Mouse (Mus musculus) cerebellum, postnatal 4 days (tissue): Measurements from ENCODE around the gene Fgf12.
A peak's percentile ranks its signal among the peaks of the same experiment; 100 is the strongest.

ENCODE experiments used
- DNase-seq, 2 experiments: peaks; one replicate each; pipeline ENCODE4 v3.0.0; 2022; ENCODE audit warnings: low spot score in 2 of 2, mixed read lengths in 1 of 2

Gene Fgf12

GRCm38 (mm10) chr16:28614412-28614811 lies 138.5 kb downstream of the Fgf12 start:
- no peak for DNase-seq

GRCm38 (mm10) chr16:28610940-28611339 lies 141.9 kb downstream of the Fgf12 start:
- DNase-seq, result peak in 1 of 2 experiments; percentile 12

GRCm38 (mm10) chr16:28603155-28603554 lies 149.7 kb downstream of the Fgf12 start:
- DNase-seq, result no peak

GRCm38 (mm10) chr16:28601723-28602122 lies 151.1 kb downstream of the Fgf12 start:
- DNase-seq, result no peak

- no peak for DNase-seq
Measured at GRCm38 (mm10) chr16:28596112-28596511, 156.8 kb downstream of the Fgf12 start.

- DNase-seq, result peak; percentile 73 to 76
Measured at GRCm38 (mm10) chr16:28593075-28593915, 159.6 kb downstream of the Fgf12 start.

- DNase-seq, result no peak
Measured at GRCm38 (mm10) chr16:28592466-28592865, 160.4 kb downstream of the Fgf12 start.

GRCm38 (mm10) chr16:28591583-28591982 lies 161.3 kb downstream of the Fgf12 start:
- no peak for DNase-seq

- no peak for DNase-seq
Measured at GRCm38 (mm10) chr16:28572212-28572611, 180.7 kb downstream of the Fgf12 start.

GRCm38 (mm10) chr16:28564716-28565217 lies 188.1 kb downstream of the Fgf12 start:
- DNase-seq, result peak in 1 of 2 experiments; percentile 6

GRCm38 (mm10) chr16:28564075-28564715 lies 188.7 kb downstream of the Fgf12 start:
- DNase-seq, result peak in 1 of 2 experiments; percentile 11

- DNase-seq, result no peak
Measured at GRCm38 (mm10) chr16:28562847-28563246, 190.0 kb downstream of the Fgf12 start.

- DNase-seq, result no peak
Measured at GRCm38 (mm10) chr16:28555219-28555618, 197.6 kb downstream of the Fgf12 start.

- no peak for DNase-seq
Measured at GRCm38 (mm10) chr16:28539423-28539822, 213.4 kb downstream of the Fgf12 start.

- peak; percentile 57 to 84 for DNase-seq
Measured at GRCm38 (mm10) chr16:28517596-28518524, 235.0 kb downstream of the Fgf12 start.

- DNase-seq, result no peak
Measured at GRCm38 (mm10) chr16:28512446-28512845, 240.4 kb downstream of the Fgf12 start.

- DNase-seq, result no peak
Measured at GRCm38 (mm10) chr16:28511413-28511812, 241.5 kb downstream of the Fgf12 start.

- no peak for DNase-seq
Measured at GRCm38 (mm10) chr16:28497971-28498607, 254.8 kb downstream of the Fgf12 start.

- DNase-seq, result peak in 1 of 2 experiments; percentile 15
Measured at GRCm38 (mm10) chr16:28491711-28492110, 261.2 kb downstream of the Fgf12 start.

- peak; percentile 72 to 81 for DNase-seq
Measured at GRCm38 (mm10) chr16:28490515-28490914, 262.4 kb downstream of the Fgf12 start.

- DNase-seq, result no peak
Measured at GRCm38 (mm10) chr16:28484920-28485319, 267.9 kb downstream of the Fgf12 start.
